Mouse (Mus musculus) MEL (cell line): ENCODE measurements around the gene Plekha5. TPM values are rescaled to one million over a fixed set of nuclear protein-coding genes. Genes with fewer than 3 reads are reported as not detected.

Experiments
- DNase-seq: peaks from one replicate; pipeline ENCODE4 v3.0.0; 2011; ENCODE audit warnings: low read depth, low spot score
- H3K27ac ChIP-seq: 2 replicates; pipeline ENCODE4 v1.5.1; 2012; ENCODE audit warnings: low read depth, mild to moderate bottlenecking, control low read depth, low read length, moderate library complexity; ENCODE audit not compliant: control insufficient read depth
- H3K27me3 ChIP-seq, 2 experiments: fragments of 150-350 bp in 1 of 2; sonication (generic) in 1 of 2; 2 replicates each; pipeline ENCODE4 v1.6.1; 2012; ENCODE audit warnings: low read length in 2 of 2, mild to moderate bottlenecking in 2 of 2, improper control_type of control experiment in 1 of 2, moderate library complexity in 1 of 2; ENCODE audit not compliant: insufficient read depth in 2 of 2, control insufficient read depth in 1 of 2
- H3K36me3 ChIP-seq, 2 experiments: 2 replicates each; pipeline ENCODE4 v1.6.1; 2012 to 2014; ENCODE audit warnings: low read length in 2 of 2, improper control_type of control experiment in 1 of 2, inconsistent platforms in 1 of 2, mild to moderate bottlenecking in 1 of 2; ENCODE audit not compliant: insufficient read depth in 2 of 2, control insufficient read depth in 1 of 2
- H3K4me1 ChIP-seq, 2 experiments: fragments of 150-350 bp in 1 of 2; sonication (generic) in 1 of 2; 2 replicates each; pipeline ENCODE4 v1.6.1; 2012; ENCODE audit warnings: low read length in 2 of 2, improper control_type of control experiment in 1 of 2, mild to moderate bottlenecking in 1 of 2; ENCODE audit not compliant: insufficient read depth in 2 of 2, control insufficient read depth in 1 of 2
- H3K4me3 ChIP-seq, 2 experiments: fragments of 150-350 bp in 1 of 2; sonication (generic) in 1 of 2; 2 replicates each; pipeline ENCODE4 v1.5.1; 2012; ENCODE audit warnings: low read depth in 2 of 2, low read length in 2 of 2, mild to moderate bottlenecking in 2 of 2, moderate library complexity in 2 of 2, control low read depth in 1 of 2, improper control_type of control experiment in 1 of 2; ENCODE audit not compliant: control insufficient read depth in 1 of 2, insufficient read depth in 1 of 2
- H3K79me2 ChIP-seq: 2 replicates; pipeline ENCODE4 v1.6.1; 2012; ENCODE audit warnings: mild to moderate bottlenecking, low read length, moderate library complexity; ENCODE audit not compliant: control insufficient read depth, poor library complexity, insufficient read depth
- H3K9ac ChIP-seq: 2 replicates; pipeline ENCODE4 v1.6.1; 2012; ENCODE audit warnings: low read depth, mild to moderate bottlenecking, control low read depth, low read length, moderate library complexity; ENCODE audit not compliant: control insufficient read depth, poor library complexity, severe bottlenecking
- H3K9me3 ChIP-seq: fragments of 150-350 bp; sonication (generic); replicated peaks from 2 replicates; pipeline ENCODE4 v1.6.1; 2012; ENCODE audit warnings: mild to moderate bottlenecking, low read length, improper control_type of control experiment, moderate library complexity; ENCODE audit not compliant: insufficient read depth
- BHLHE40 ChIP-seq: IDR thresholded peaks from 2 replicates; pipeline ENCODE4 v1.6.1; 2012; ENCODE audit warnings: low read depth, mild to moderate bottlenecking, inconsistent platforms, low read length, improper control_type of control experiment, borderline replicate concordance
- CHD1 ChIP-seq: IDR thresholded peaks from 2 replicates; pipeline ENCODE4 v1.6.1; 2012; ENCODE audit warnings: low read depth, mild to moderate bottlenecking, inconsistent platforms, low read length, improper control_type of control experiment
- CHD2 ChIP-seq: IDR thresholded peaks from 2 replicates; pipeline ENCODE4 v1.6.1; 2011; ENCODE audit warnings: low read length, improper control_type of control experiment
- CTCF ChIP-seq, 3 experiments: IDR thresholded peaks in 2 of 3; conservative IDR thresholded peaks in 1 of 3; 2 replicates each; pipeline ENCODE4 v1.5.1; 2011 to 2012; ENCODE audit warnings: low read length in 3 of 3, low read depth in 2 of 3, mild to moderate bottlenecking in 2 of 3, improper control_type of control experiment in 1 of 3, inconsistent platforms in 1 of 3, mixed read lengths in 1 of 3, moderate library complexity in 1 of 3; ENCODE audit not compliant: control insufficient read depth in 1 of 3, insufficient read depth in 1 of 3, poor library complexity in 1 of 3, severe bottlenecking in 1 of 3
- E2F4 ChIP-seq: IDR thresholded peaks from 2 replicates; pipeline ENCODE4 v1.6.1; 2011; ENCODE audit warnings: low read depth, low read length, improper control_type of control experiment, borderline replicate concordance
- ELF1 ChIP-seq: IDR thresholded peaks from 2 replicates; pipeline ENCODE4 v1.6.1; 2014; ENCODE audit warnings: low read depth, mild to moderate bottlenecking, inconsistent platforms, low read length, improper control_type of control experiment, moderate library complexity
- EP300 ChIP-seq, 2 experiments: IDR thresholded peaks; 2 replicates each; pipeline ENCODE4 v1.6.1; 2011; ENCODE audit warnings: improper control_type of control experiment in 2 of 2, low read length in 2 of 2, low read depth in 1 of 2, mild to moderate bottlenecking in 1 of 2
- ETS1 ChIP-seq: IDR thresholded peaks from 2 replicates; pipeline ENCODE4 v1.6.1; 2012; ENCODE audit warnings: low read depth, mild to moderate bottlenecking, inconsistent platforms, low read length, improper control_type of control experiment, moderate library complexity
- HCFC1 ChIP-seq: IDR thresholded peaks from 2 replicates; pipeline ENCODE4 v1.6.1; 2012; ENCODE audit warnings: low read depth, mild to moderate bottlenecking, inconsistent platforms, low read length, improper control_type of control experiment, moderate library complexity
- JUND ChIP-seq: IDR thresholded peaks from 2 replicates; pipeline ENCODE4 v1.6.1; 2011; ENCODE audit warnings: low read depth, mild to moderate bottlenecking, improper control_type of control experiment, low read length
- KAT2A ChIP-seq: conservative IDR thresholded peaks from 2 replicates; pipeline ENCODE4 v1.6.1; 2012; ENCODE audit warnings: low read depth, low read length, improper control_type of control experiment, inconsistent platforms
- MAFK ChIP-seq: IDR thresholded peaks from 2 replicates; pipeline ENCODE4 v1.6.1; 2011; ENCODE audit warnings: low read depth, mild to moderate bottlenecking, low read length, improper control_type of control experiment, borderline replicate concordance
- MAX ChIP-seq: IDR thresholded peaks from 2 replicates; pipeline ENCODE4 v1.6.1; 2011; ENCODE audit warnings: low read length, improper control_type of control experiment
- MAZ ChIP-seq: IDR thresholded peaks from 2 replicates; pipeline ENCODE4 v1.6.1; 2012; ENCODE audit warnings: low read depth, mild to moderate bottlenecking, inconsistent platforms, low read length, improper control_type of control experiment
- MXI1 ChIP-seq: IDR thresholded peaks from 2 replicates; pipeline ENCODE4 v1.6.1; 2011; ENCODE audit warnings: mild to moderate bottlenecking, low read depth, low read length, improper control_type of control experiment
- MYB ChIP-seq: IDR thresholded peaks from 2 replicates; pipeline ENCODE4 v1.6.1; 2011; ENCODE audit warnings: mild to moderate bottlenecking, low read depth, low read length, improper control_type of control experiment
- MYC ChIP-seq: IDR thresholded peaks from 2 replicates; pipeline ENCODE4 v1.6.1; 2011; ENCODE audit warnings: low read depth, mild to moderate bottlenecking, low read length, improper control_type of control experiment, moderate library complexity
- NELFE ChIP-seq: IDR thresholded peaks from 2 replicates; pipeline ENCODE4 v1.6.1; 2011; ENCODE audit warnings: low read depth, low read length, improper control_type of control experiment
- POLR2AphosphoS2 ChIP-seq: IDR thresholded peaks from 2 replicates; pipeline ENCODE4 v1.6.1; 2011; ENCODE audit warnings: low read length, improper control_type of control experiment
- POLR2AphosphoS5 ChIP-seq: IDR thresholded peaks from 2 replicates; pipeline ENCODE4 v1.6.1; 2012; ENCODE audit warnings: low read depth, borderline replicate concordance, mild to moderate bottlenecking, inconsistent platforms, low read length, moderate library complexity, mixed read lengths
- RAD21 ChIP-seq: IDR thresholded peaks from 2 replicates; pipeline ENCODE4 v1.6.1; 2011; ENCODE audit warnings: mild to moderate bottlenecking, low read depth, low read length, improper control_type of control experiment
- SIN3A ChIP-seq: IDR thresholded peaks from 2 replicates; pipeline ENCODE4 v1.6.1; 2012; ENCODE audit warnings: low read length, improper control_type of control experiment, inconsistent platforms
- SMC3 ChIP-seq: IDR thresholded peaks from 2 replicates; pipeline ENCODE4 v1.6.1; 2011; ENCODE audit warnings: low read depth, low read length, improper control_type of control experiment
- TBP ChIP-seq: IDR thresholded peaks from 2 replicates; pipeline ENCODE4 v1.8.0; 2011; ENCODE audit warnings: low read depth, low read length, improper control_type of control experiment
- UBTF ChIP-seq: IDR thresholded peaks from 2 replicates; pipeline ENCODE4 v1.6.1; 2012; ENCODE audit warnings: low read depth, mild to moderate bottlenecking, inconsistent platforms, low read length, improper control_type of control experiment, moderate library complexity, borderline replicate concordance; ENCODE audit not compliant: insufficient read depth
- USF1 ChIP-seq: IDR thresholded peaks from 2 replicates; pipeline ENCODE4 v1.6.1; 2014; ENCODE audit warnings: low read depth, mild to moderate bottlenecking, inconsistent platforms, low read length, improper control_type of control experiment, moderate library complexity
- USF2 ChIP-seq, 2 experiments: IDR thresholded peaks; 2 replicates each; pipeline ENCODE4 v1.6.1; 2011 to 2012; ENCODE audit warnings: improper control_type of control experiment in 2 of 2, low read length in 2 of 2, borderline replicate concordance in 1 of 2, inconsistent platforms in 1 of 2, low read depth in 1 of 2, mild to moderate bottlenecking in 1 of 2; ENCODE audit not compliant: insufficient read depth in 1 of 2
- ZKSCAN1 ChIP-seq: IDR thresholded peaks from 2 replicates; pipeline ENCODE4 v1.6.1; 2012; ENCODE audit warnings: low read depth, mild to moderate bottlenecking, inconsistent platforms, low read length, improper control_type of control experiment, moderate library complexity
- ZNF384 ChIP-seq: IDR thresholded peaks from 2 replicates; pipeline ENCODE4 v1.6.1; 2012; ENCODE audit warnings: low read depth, mild to moderate bottlenecking, inconsistent platforms, low read length, improper control_type of control experiment
- polyA plus RNA-seq, 2 experiments: library from polyadenylated mRNA; stranded (reverse) in 1 of 2; unstranded in 1 of 2; fragments of >175 nt in 1 of 2; fragments of >200 nt in 1 of 2; gene quantifications; 2 replicates each; pipeline versions ENCODE4 v1.2.1 to v1.2.4; 2012; ENCODE audit warnings: low replicate concordance in 2 of 2, low read depth in 1 of 2; ENCODE audit not compliant: insufficient read length in 2 of 2, insufficient read depth in 1 of 2, missing spikeins in 1 of 2
- total RNA-seq: library from RNA; depleted of rRNA; stranded (reverse); fragments of 300-350 nt; gene quantifications from 2 replicates; pipeline ENCODE4 v1.2.3, GENCODE M21; 2012

Gene Plekha5
- total and polyA plus RNA-seq, 3 experiments, result 0.24 to 0.35 TPM; not detected in 1

DNA sequence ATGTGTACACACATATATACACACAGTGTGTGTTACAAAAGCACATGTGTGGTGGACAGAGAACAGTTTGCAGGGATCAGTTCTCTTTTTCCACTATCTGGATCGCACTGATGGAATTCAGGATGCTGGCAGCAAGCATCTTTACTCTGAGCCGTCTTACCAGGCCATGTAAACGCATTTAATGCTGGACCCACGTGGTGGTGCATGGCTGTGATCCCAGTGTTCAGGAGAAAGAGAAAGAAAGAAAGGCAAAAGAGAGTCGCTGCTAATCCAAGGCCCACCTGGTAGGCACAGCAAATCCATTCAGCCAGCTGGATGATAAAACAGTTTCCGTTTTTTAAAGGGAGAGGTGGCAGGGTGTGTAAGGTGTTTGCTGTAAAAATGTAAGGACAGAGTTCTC is 45.9 kb downstream of the Plekha5 start:
- Histone ChIP-seq H3K4me1 (no peaks in the 10 kb centered on the region), H3K27me3 (no peaks in the 10 kb centered on the region), H3K79me2 (no peaks in the 10 kb centered on the region), H3K36me3 (no peaks in the 10 kb centered on the region), H3K9me3 (no peaks in the 10 kb centered on the region), H3K9ac (no peak overlapping the region), H3K27ac (no peak overlapping the region), H3K4me3 (no peak overlapping the region)
- DNase-seq, result no peak
- no peak for TF ChIP-seq EP300 (IDR thresholded peaks at IDR 0.05; ENCODE audit: low read depth in 1 of 2, low read length in 2 of 2)
- no peak for TF ChIP-seq ZKSCAN1
- TF ChIP-seq MYB, result no peak
- no peak for TF ChIP-seq TBP
- no peak for TF ChIP-seq ELF1
- no peak for TF ChIP-seq UBTF
- TF ChIP-seq E2F4, result no peak
- TF ChIP-seq KAT2A, result no peak
- TF ChIP-seq MAX, result no peak
- TF ChIP-seq USF2 (IDR thresholded peaks at IDR 0.05; ENCODE audit: borderline replicate concordance in 1 of 2, insufficient read depth in 1 of 2, low read depth in 1 of 2, low read length in 2 of 2), result no peak
- TF ChIP-seq JUND, result no peak
- no peak for TF ChIP-seq POLR2AphosphoS2
- no peak for TF ChIP-seq CTCF (IDR thresholded peaks at IDR 0.05 in 2 of 3, conservative IDR thresholded peaks at IDR 0.05 in 1 of 3; ENCODE audit: control insufficient read depth in 1 of 3, insufficient read depth in 1 of 3, low read depth in 2 of 3, low read length in 3 of 3, poor library complexity in 1 of 3, severe bottlenecking in 1 of 3)
- no peak for TF ChIP-seq CHD1
- no peak for TF ChIP-seq MAZ
- TF ChIP-seq RAD21, result no peak
- TF ChIP-seq SMC3, result no peak

DNA sequence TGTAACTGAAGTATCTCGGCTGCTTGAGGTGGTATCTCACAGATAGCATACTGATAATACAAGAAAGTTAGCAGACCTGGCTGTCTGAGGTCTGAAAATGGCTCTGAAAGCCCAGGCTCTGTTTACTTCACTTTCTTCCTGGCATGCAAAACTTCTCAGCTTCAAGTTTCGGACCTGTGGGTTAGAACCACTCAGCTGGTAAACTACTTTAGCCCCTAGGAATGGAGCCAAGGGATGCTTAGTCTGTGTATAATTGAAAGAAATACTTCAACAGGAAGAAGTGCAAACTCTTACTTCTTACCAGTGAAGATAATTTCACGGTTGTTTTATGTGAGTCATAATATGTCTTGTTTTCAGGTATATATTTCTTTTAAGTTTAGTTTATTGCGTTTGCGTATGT is 47.9 kb downstream of the Plekha5 start:
- no peak for TF ChIP-seq MAX
- no peak for TF ChIP-seq MYC
- no peak for TF ChIP-seq NELFE
- TF ChIP-seq EP300 (IDR thresholded peaks at IDR 0.05; ENCODE audit: low read depth in 1 of 2, low read length in 2 of 2), result no peak
- TF ChIP-seq SIN3A, result no peak
- TF ChIP-seq UBTF, result no peak
- no peak for TF ChIP-seq ELF1
- no peak for TF ChIP-seq CHD2
- no peak for TF ChIP-seq KAT2A
- TF ChIP-seq ZNF384, result no peak
- no peak for TF ChIP-seq USF1
- no peak for TF ChIP-seq HCFC1
- TF ChIP-seq MXI1, result no peak
- no peak for TF ChIP-seq BHLHE40
- no peak for TF ChIP-seq MAZ
- TF ChIP-seq ZKSCAN1, result no peak
- no peak for TF ChIP-seq USF2 (IDR thresholded peaks at IDR 0.05; ENCODE audit: borderline replicate concordance in 1 of 2, insufficient read depth in 1 of 2, low read depth in 1 of 2, low read length in 2 of 2)
- no peak for TF ChIP-seq ETS1
- TF ChIP-seq MAFK, result no peak
- TF ChIP-seq POLR2AphosphoS5, result no peak
- no peak for DNase-seq
- Histone ChIP-seq H3K27ac (no peak overlapping the region), H3K9ac (no peak overlapping the region), H3K9me3 (no peaks in the 10 kb centered on the region), H3K4me3 (no peak overlapping the region), H3K36me3 (no peaks in the 10 kb centered on the region), H3K4me1 (no peaks in the 10 kb centered on the region), H3K79me2 (no peaks in the 10 kb centered on the region), H3K27me3 (no peaks in the 10 kb centered on the region)
